Mouse (Mus musculus) small intestine, adult 2 months (tissue): ENCODE measurements around the gene Krt76.

Source experiments
- CTCF ChIP-seq: fragments of 200-500 bp; IDR thresholded peaks from 2 replicates; pipeline ENCODE4 v1.5.1; 2012; ENCODE audit warnings: low read depth, mild to moderate bottlenecking, control low read depth, inconsistent platforms, low read length, moderate library complexity, mixed read lengths; ENCODE audit not compliant: insufficient replicate concordance, insufficient read length; ENCODE audit errors: extremely low read depth
- POLR2A ChIP-seq: fragments of 200-500 bp; IDR thresholded peaks from 2 replicates; pipeline ENCODE4 v1.6.1; 2012; ENCODE audit warnings: low read depth, mild to moderate bottlenecking, control low read depth, inconsistent platforms, low read length, moderate library complexity

GRCm38 (mm10) chr15:101925041-101925440 lies 32.3 kb upstream of the Krt76 start:
- no peak for TF ChIP-seq CTCF
- no peak for TF ChIP-seq POLR2A
